Mouse (Mus musculus): ENCODE measurements around the gene Zfp954.

- TF ChIP-seq CTCF (IDR thresholded peaks at IDR 0.05; ENCODE audit: insufficient read depth, low read length) = no peak
- TF ChIP-seq POLR2A (IDR thresholded peaks at IDR 0.05; ENCODE audit: borderline replicate concordance, extremely low read depth, low read depth, low read length) = no peak
Observed at GRCm38 (mm10) chr7:7118441-7118840, 2.8 kb downstream of the Zfp954 start.

Measured in lung, adult 2 months (tissue).